Mouse (Mus musculus) splenic B cell, adult 2 months (primary cell): ENCODE measurements around the gene Ifitm10.
"Not testable (repeated sequence)": the region's sequence is repeated elsewhere in the genome, so short reads cannot be mapped to it uniquely, and the experiment has no call there.

Source experiments
- DNase-seq: peaks from one replicate; pipeline ENCODE4 v3.0.0-alpha.2; 2011; ENCODE audit warnings: low read depth, low spot score
- H3K27me3 ChIP-seq: 2 replicates; pipeline ENCODE4 v1.6.1; 2012; ENCODE audit warnings: mild to moderate bottlenecking, low read length, moderate library complexity, mixed read lengths; ENCODE audit not compliant: control insufficient read depth, poor library complexity, insufficient read depth, severe bottlenecking
- H3K36me3 ChIP-seq: 2 replicates; pipeline ENCODE4 v1.6.1; 2012; ENCODE audit warnings: mild to moderate bottlenecking, low read length, moderate library complexity, mixed read lengths; ENCODE audit not compliant: control insufficient read depth, poor library complexity, insufficient read depth, severe bottlenecking

The Ifitm10 gene

GRCm38 (mm10) chr7:142330271-142330724 lies 43.3 kb downstream of the Ifitm10 start:
- Histone ChIP-seq H3K36me3 (no peaks in the 10 kb centered on the region), H3K27me3 (no peaks in the 10 kb centered on the region)

DNA sequence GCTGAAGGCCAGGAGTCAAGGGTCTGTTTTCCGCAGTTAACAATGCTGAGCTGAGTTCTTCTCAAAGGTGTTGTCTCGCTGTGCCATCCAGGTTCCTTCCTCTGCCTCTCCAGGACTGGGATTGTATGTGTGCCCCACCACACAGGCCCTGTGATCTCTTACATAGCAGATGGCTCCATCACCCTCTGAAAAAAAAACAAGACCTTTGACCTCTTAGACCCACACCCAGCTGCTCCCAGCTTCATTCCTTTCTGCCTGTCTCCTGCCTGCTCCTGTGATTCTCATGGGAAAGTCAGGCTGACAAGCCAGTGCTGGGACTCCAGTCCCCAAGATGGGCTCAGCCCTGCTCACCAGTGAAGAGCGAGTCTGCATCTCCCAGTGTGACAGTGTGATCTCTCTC lies 45.0 kb downstream of the Ifitm10 start:
- Histone ChIP-seq H3K36me3 (no peaks in the 10 kb centered on the region), H3K27me3 (no peaks in the 10 kb centered on the region)
- DNase-seq = no peak

More at GRCm38 (mm10) chr7:142330271-142330724, 43.3 kb downstream of the Ifitm10 start:
- no peak for DNase-seq

GRCm38 (mm10) chr7:142326714-142327445 lies 46.7 kb downstream of the Ifitm10 start:
- Histone ChIP-seq H3K27me3 (no peaks in the 10 kb centered on the region), H3K36me3 (no peaks in the 10 kb centered on the region)
- no peak for DNase-seq

GRCm38 (mm10) chr7:142323396-142324117 lies 50.0 kb downstream of the Ifitm10 start:
- Histone ChIP-seq H3K27me3 (no peaks in the 10 kb centered on the region), H3K36me3 (no peaks in the 10 kb centered on the region)
- no peak for DNase-seq

DNA sequence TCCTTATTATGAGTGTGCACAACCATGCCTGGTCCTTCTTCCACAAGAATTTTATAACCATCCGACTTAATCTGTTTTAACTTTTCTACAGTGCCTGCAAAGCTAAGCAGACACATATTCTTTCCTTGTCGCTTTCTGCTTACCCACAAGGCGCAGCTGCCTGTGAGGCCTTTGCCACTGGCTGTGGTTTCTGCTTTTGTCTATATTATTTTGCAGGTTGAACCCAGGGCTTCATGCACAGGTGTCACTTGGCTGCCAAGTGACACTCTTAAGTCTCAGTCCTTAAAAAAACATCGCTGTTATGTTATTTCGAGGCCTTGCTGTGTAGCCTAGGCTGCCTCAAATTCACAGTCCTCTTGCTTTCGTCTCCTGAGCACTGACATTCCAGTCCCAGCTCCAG lies 50.9 kb downstream of the Ifitm10 start:
- no peak for DNase-seq
- Histone ChIP-seq H3K36me3 (no peaks in the 10 kb centered on the region), H3K27me3 (no peaks in the 10 kb centered on the region)

DNA sequence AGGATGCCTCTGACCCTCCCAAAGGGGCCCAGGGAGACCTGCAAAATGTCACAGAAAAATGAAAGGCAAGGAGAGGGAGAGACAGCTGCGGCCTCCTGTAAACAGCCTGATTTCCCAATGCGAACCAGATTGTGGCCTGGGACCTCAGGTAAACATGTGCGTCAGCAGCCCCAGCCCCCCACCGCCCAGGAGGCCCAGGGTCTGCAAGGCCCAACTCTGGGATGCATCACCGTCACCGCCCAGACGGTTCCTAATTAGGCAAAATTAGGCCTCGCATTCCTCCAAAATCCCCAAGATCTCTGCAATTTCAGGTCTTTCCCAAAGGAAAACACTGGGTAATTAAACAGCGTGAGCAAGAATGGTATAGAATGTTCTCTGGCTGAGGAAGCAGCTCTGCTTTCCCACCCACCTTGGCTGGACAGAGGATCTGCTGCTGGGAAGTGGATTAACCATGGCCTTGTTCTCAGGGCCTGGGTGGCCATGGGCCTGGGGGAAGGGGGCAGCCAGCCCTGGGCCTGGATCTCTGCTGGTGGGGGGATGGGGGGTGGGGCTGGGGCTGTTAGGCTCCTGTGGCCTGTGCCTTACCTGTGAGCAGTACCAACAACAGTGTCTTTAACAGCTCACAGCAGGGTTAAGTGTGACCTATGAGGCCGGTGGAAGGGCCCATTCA lies 51.8 kb downstream of the Ifitm10 start:
- not testable (repeated sequence) for H3K27me3 ChIP-seq, H3K36me3 ChIP-seq, DNase-seq

- no peak for DNase-seq
- Histone ChIP-seq H3K36me3 (no peaks in the 10 kb centered on the region), H3K27me3 (no peaks in the 10 kb centered on the region)
Observed at GRCm38 (mm10) chr7:142320906-142321305, 52.6 kb downstream of the Ifitm10 start.

GRCm38 (mm10) chr7:142319124-142319523 lies 54.4 kb downstream of the Ifitm10 start:
- H3K27me3 ChIP-seq = no peaks in the 10 kb centered on the region

DNA sequence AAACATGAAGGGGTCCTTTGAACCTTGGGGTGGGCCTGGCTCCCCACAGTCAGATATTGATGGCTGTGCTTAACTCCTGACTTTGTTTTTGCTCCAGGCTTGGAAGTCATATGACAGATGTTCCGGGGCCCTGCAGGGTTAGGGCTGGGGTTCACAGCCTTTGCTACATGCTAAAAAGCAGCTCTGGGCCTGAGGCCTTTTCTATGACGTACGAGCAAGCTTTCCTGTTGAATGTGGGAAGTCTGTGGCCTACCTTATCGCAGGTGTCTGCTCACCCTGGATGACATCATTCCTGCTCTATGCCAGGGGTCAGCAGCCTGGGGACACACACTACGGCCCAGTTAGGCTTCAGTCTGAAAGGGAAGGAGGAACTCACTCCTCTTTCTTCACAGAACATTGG lies 56.3 kb downstream of the Ifitm10 start:
- H3K27me3 ChIP-seq = no peaks in the 10 kb centered on the region

More at GRCm38 (mm10) chr7:142319124-142319523, 54.4 kb downstream of the Ifitm10 start:
- no peak for DNase-seq
- H3K36me3 ChIP-seq = no peaks in the 10 kb centered on the region

GRCm38 (mm10) chr7:142316558-142316957 lies 57.0 kb downstream of the Ifitm10 start:
- peak; percentile 58 for DNase-seq
- no peaks in the 10 kb centered on the region for H3K27me3 ChIP-seq
- H3K36me3 ChIP-seq = no peaks in the 10 kb centered on the region

More for the DNA sequence above, 56.3 kb downstream of the Ifitm10 start:
- H3K36me3 ChIP-seq = no peaks in the 10 kb centered on the region
- no peak for DNase-seq

DNA sequence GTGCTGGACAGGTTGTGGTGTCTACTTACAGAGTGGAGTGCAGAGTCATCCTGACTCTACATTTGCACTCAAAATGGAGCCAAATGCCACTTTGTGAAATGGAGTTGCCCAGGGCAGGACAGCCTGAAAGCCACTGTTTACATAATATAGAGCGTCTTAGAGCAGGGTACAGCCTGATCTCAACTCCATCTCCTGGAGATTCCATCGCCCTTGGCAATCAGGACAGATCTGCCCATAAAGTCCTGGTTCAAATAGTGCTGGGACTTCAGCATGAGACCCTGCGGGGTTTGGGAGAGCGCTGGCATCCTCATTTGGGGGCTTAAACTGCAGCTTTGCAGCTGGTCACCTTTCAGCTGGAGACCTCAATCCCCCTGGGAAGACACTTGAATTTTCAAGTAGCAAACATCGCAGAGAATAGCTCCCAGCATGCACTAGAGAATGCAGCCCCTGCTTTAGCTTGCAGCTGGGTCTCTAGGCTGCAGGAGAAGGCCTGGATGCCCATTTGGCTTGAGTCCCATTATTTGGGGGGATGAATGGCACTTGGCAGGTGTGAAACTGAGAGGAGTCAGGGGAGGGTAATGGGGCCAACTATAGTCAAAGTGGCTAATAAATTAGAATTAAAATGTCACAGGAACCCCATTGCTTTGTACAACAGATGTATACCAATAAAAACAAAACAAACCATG lies 58.8 kb downstream of the Ifitm10 start:
- no peak for DNase-seq
- Histone ChIP-seq H3K27me3 (no peaks in the 10 kb centered on the region), H3K36me3 (no peaks in the 10 kb centered on the region)

DNA sequence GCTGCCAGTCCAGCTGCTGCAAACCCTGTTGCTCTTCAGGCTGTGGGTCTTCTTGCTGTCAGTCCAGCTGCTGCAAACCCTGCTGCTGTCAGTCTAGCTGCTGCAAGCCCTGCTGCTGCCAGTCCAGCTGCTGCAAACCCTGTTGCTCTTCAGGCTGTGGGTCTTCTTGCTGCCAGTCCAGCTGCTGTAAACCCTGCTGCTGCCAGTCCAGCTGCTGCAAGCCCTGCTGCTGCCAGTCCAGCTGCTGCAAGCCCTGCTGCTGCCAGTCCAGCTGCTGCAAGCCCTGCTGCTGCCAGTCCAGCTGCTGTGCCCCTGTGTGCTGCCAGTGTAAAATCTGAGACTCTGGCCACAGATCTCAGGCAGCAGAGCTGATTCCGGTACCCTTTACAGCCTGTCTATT lies 69.6 kb downstream of the Ifitm10 start:
- not testable (repeated sequence) for H3K36me3 ChIP-seq, DNase-seq, H3K27me3 ChIP-seq

GRCm38 (mm10) chr7:142303249-142303648 lies 70.3 kb downstream of the Ifitm10 start, which contains the start of gene Krtap5-4:
Krtap5-4 (plus strand) TSS chr7:142303549.
- Histone ChIP-seq H3K36me3 (no peaks in the 10 kb centered on the region), H3K27me3 (no peaks in the 10 kb centered on the region)
- DNase-seq = no peak

- DNase-seq, H3K36me3 ChIP-seq, H3K27me3 ChIP-seq: not testable (repeated sequence)
Observed at GRCm38 (mm10) chr7:142297018-142297417, 76.5 kb downstream of the Ifitm10 start, which contains the start of gene Krtap5-1. Krtap5-1 (minus strand) TSS chr7:142297118.
